Mouse (Mus musculus) intestine, embryonic 15.5 days (tissue): ENCODE data around the gene Hapln4. TPM values are rescaled to one million over a fixed set of nuclear protein-coding genes. Genes with fewer than 3 reads are reported as not detected.

Experiments
- ATAC-seq: fragments of 200-750 bp; cut with Nextera tagmentation; 2 replicates; pipeline ENCODE4 v1.8.0; 2017; ENCODE audit warnings: moderate TSS enrichment, moderate library complexity
- H3K27ac ChIP-seq: fragments of 300-500 bp; sonication (generic); 2 replicates; pipeline ENCODE4 v1.5.1; 2015; ENCODE audit warnings: mild to moderate bottlenecking, inconsistent platforms
- H3K27me3 ChIP-seq: fragments of 300-500 bp; sonication (generic); replicated peaks from 2 replicates; pipeline ENCODE4 v1.6.1; 2015; ENCODE audit warnings: inconsistent platforms
- H3K36me3 ChIP-seq: fragments of 300-500 bp; sonication (generic); 2 replicates; pipeline ENCODE4 v1.6.1; 2015; ENCODE audit warnings: inconsistent platforms
- H3K4me1 ChIP-seq: fragments of 300-500 bp; sonication (generic); replicated peaks from 2 replicates; pipeline ENCODE4 v1.6.1; 2015; ENCODE audit warnings: inconsistent platforms
- H3K4me2 ChIP-seq: fragments of 300-500 bp; sonication (generic); replicated peaks from 2 replicates; pipeline ENCODE4 v1.6.1; 2015; ENCODE audit warnings: mild to moderate bottlenecking, inconsistent platforms
- H3K4me3 ChIP-seq: fragments of 300-500 bp; sonication (generic); replicated peaks from 2 replicates; pipeline ENCODE4 v1.5.1; 2015; ENCODE audit warnings: inconsistent platforms
- H3K9ac ChIP-seq: fragments of 300-500 bp; sonication (generic); 2 replicates; pipeline ENCODE4 v1.6.1; 2015; ENCODE audit warnings: inconsistent platforms
- H3K9me3 ChIP-seq: fragments of 300-500 bp; sonication (generic); 2 replicates; pipeline ENCODE4 v1.6.1; 2016; ENCODE audit warnings: inconsistent platforms
- WGBS: fragments of 180-500 bp; shearing (Covaris S2); methylation state at CpG from one replicate; pipeline ENCODE4 v1.1.7; 2015; 5-methylcytosine and 5-hydroxymethylcytosine counted together
- polyA plus RNA-seq: library from polyadenylated mRNA; unstranded; fragments of >200 nt; fragmentation: Nextera tagmentation; extraction: Ambion mirVana; gene quantifications from 2 replicates; pipeline ENCODE4 v1.2.1, GENCODE M21; 2015

Hapln4 gene
- polyA plus RNA-seq, 1 experiment from 2014 or later: 0.06 TPM

DNA sequence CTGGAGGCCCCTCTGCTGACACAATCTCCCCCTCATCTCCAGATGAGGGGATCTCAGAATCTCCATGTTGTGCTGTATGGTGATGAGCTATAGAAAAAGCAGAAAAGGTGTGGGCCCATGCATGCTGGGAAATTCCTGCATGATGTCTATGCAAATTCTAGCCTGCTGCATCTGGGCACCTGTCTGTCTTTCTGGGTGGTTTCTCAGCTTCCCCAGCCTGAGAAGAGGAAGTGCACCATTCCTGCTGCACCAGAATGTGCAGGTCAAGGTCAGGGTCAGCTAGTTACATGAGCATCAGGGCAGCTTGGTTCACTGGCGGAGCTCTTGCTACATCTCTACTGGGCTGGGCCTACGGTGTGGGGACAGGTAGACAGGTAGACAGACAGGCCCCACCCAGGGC, 27.2 kb downstream of the Hapln4 start:
- H3K4me2 ChIP-seq: no peak overlapping the region
- no peaks in the 10 kb centered on the region for H3K36me3 ChIP-seq
- no peaks in the 10 kb centered on the region for H3K9me3 ChIP-seq
- WGBS: 72% methylated on average over 2 of the region's 2 CpGs
- no peak overlapping the region for H3K27ac ChIP-seq
- no peak overlapping the region for H3K4me3 ChIP-seq
- H3K27me3 ChIP-seq: peaks cover 61% of the 10 kb centered on the region
- peaks cover 4% of the 10 kb centered on the region; the same call in 1 of the 2 replicates for H3K4me1 ChIP-seq
- ATAC-seq: no peak
- no peak overlapping the region for H3K9ac ChIP-seq

DNA sequence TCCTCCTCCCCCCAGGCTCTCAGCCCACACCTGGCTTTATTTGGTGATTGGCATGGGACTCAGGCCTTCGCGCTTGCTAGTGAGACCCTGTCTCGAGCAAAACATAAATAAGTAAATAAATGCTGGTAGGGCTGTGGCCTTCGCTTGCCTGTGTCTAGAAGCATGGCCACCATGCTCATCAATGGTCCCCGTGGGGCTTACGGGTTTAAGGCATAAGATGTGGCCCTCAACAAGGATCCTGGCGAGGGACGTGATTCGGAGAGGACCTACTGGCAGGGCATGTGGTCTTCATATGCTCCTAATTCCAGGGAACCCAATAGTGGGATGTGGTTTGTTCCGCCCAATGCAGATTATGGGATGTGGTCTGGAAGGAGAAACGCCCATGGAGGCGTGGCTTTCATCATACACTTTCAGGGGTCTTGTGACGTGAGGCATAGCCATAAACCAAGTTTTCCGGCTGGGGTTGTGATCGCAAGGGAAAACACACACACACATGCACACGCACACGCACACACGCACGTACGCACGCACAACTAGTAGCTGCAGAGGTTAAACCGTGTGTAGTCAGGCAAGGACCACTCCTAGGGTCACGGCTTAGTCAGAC, 28.0 kb downstream of the Hapln4 start:
- Histone ChIP-seq H3K27ac (no peak overlapping the region), H3K36me3 (no peaks in the 10 kb centered on the region), H3K4me1 (peaks cover 4% of the 10 kb centered on the region; the same call in 1 of the 2 replicates), H3K9ac (no peak overlapping the region), H3K27me3 (peaks cover 61% of the 10 kb centered on the region), H3K4me3 (no peak overlapping the region), H3K9me3 (no peaks in the 10 kb centered on the region), H3K4me2 (no peak overlapping the region)
- WGBS: 48% methylated on average over 23 of the region's 23 CpGs
- ATAC-seq: no peak

DNA sequence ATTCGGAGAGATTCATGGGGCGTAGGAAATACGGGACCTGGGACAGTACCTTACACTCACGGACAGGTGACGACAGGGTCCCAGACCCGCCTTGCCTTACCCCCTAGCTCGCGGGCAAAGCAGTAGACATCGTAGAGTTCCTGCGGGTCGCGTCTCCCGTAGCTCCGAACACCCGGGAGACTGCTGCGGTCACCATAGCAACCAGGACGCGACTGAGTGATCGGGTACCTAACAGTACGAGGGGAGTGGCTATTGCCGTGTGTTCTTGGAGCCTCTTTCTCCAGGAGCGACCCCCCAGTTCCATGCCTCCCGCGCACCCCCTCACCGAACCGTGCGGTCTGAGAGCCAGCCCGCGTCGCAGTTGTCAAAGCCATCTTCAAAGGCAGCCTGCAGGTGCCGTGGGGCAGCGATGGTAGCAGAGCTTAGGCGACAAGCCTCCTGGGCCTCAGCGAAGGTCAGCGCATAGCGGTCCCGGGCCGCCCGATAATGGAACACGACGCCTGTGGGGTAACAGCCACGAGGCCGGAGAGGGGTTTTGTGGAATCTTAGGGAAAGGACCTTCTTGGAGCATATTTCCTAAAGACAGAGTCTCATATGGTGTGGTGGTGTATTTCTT, 29.3 kb downstream of the Hapln4 start:
- peaks cover 72% of the 10 kb centered on the region for H3K27me3 ChIP-seq

DNA sequence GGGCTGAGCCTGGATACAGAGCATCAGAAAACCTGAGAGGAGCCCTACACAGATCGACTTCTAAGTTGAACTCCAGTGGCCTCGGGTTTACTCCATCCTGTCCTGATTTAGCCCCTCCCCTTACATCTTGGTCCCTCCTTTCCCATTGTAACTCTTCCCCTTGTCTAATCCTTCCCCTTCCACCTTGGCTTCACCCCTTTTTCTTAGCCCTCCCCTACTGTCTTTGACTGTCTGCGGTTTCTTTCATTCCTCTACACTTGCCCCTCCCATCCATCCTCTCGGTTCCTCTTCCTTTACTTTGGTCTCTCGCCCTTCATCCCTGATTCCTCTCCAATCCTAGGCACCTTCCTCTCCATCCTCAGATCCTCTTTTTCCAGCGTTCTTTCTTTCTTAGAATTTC, 31.2 kb downstream of the Hapln4 start:
- Histone ChIP-seq H3K27me3 (peaks cover 86% of the 10 kb centered on the region), H3K9me3 (no peaks in the 10 kb centered on the region), H3K4me1 (peaks cover 4% of the 10 kb centered on the region; the same call in 1 of the 2 replicates), H3K4me2 (no peak overlapping the region), H3K4me3 (no peak overlapping the region), H3K9ac (no peak overlapping the region), H3K27ac (no peak overlapping the region), H3K36me3 (no peaks in the 10 kb centered on the region)
- no peak for ATAC-seq
- WGBS: 23% methylated on average over 6 of the region's 6 CpGs

More for the DNA sequence above, 29.3 kb downstream of the Hapln4 start:
- Histone ChIP-seq H3K36me3 (no peaks in the 10 kb centered on the region), H3K9me3 (no peaks in the 10 kb centered on the region), H3K4me1 (peaks cover 4% of the 10 kb centered on the region; the same call in 1 of the 2 replicates), H3K4me3 (no peak overlapping the region), H3K27ac (no peak overlapping the region), H3K4me2 (no peak overlapping the region; the same call in 1 of the 2 replicates), H3K9ac (no peak overlapping the region)
- ATAC-seq: no peak
- 9% methylated on average over 43 of the region's 43 CpGs for WGBS

DNA sequence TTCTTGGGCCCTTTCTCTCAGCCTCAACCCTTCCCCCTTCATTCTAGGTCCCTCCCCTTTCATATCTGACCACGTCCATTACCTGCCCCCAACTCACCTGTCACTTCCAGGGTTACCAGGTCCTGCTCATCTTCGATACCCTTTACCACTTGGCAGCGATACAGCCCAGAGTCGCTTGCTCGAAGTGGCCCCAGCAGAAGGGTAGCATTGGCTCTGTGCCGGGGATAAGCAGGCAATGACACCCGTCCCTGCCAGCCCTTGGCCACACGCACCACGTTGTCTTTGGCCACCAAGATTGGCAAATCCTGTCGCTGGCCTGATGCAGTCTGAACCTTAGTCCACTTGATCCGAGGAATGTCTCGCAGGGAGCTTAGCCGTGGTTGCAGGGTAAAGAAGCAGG, 31.6 kb downstream of the Hapln4 start:
- WGBS: 70% methylated on average over 13 of the region's 13 CpGs
- no peak overlapping the region for H3K27ac ChIP-seq
- H3K4me3 ChIP-seq: no peak overlapping the region
- no peak overlapping the region for H3K9ac ChIP-seq
- peaks cover 4% of the 10 kb centered on the region; the same call in 1 of the 2 replicates for H3K4me1 ChIP-seq
- H3K9me3 ChIP-seq: no peaks in the 10 kb centered on the region
- peaks cover 86% of the 10 kb centered on the region for H3K27me3 ChIP-seq
- no peak overlapping the region for H3K4me2 ChIP-seq
- no peaks in the 10 kb centered on the region for H3K36me3 ChIP-seq
- no peak for ATAC-seq

DNA sequence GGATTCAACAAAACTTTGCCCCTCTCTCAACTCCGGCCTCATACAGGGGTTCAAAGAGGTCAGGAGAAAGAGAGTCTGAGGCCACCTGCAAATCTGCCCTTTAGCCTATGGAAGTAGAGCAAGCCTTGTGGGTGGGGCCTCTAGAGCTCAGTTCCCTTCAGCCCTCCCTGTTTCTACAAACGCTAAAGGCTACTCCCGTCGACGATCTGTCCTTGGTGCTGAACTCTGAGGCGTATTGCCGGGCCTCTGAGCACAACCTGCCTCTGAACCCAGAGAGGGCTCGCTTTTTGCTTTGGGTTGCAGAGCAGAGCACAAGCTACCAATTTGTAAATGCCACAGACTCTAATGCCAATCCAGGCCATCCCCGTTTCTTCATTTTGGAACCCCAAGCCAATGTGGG, 34.4 kb downstream of the Hapln4 start:
- Histone ChIP-seq H3K9ac (no peak overlapping the region), H3K27me3 (peaks cover 71% of the 10 kb centered on the region), H3K27ac (no peak overlapping the region), H3K9me3 (no peaks in the 10 kb centered on the region), H3K36me3 (no peaks in the 10 kb centered on the region), H3K4me1 (peaks cover 5% of the 10 kb centered on the region; the same call in 1 of the 2 replicates), H3K4me2 (no peak overlapping the region), H3K4me3 (no peak overlapping the region)
- ATAC-seq: 0 out of 2 replicates have a peak, but pooled peaks have one; percentile 42
- 7% methylated on average over 9 of the region's 9 CpGs for WGBS

DNA sequence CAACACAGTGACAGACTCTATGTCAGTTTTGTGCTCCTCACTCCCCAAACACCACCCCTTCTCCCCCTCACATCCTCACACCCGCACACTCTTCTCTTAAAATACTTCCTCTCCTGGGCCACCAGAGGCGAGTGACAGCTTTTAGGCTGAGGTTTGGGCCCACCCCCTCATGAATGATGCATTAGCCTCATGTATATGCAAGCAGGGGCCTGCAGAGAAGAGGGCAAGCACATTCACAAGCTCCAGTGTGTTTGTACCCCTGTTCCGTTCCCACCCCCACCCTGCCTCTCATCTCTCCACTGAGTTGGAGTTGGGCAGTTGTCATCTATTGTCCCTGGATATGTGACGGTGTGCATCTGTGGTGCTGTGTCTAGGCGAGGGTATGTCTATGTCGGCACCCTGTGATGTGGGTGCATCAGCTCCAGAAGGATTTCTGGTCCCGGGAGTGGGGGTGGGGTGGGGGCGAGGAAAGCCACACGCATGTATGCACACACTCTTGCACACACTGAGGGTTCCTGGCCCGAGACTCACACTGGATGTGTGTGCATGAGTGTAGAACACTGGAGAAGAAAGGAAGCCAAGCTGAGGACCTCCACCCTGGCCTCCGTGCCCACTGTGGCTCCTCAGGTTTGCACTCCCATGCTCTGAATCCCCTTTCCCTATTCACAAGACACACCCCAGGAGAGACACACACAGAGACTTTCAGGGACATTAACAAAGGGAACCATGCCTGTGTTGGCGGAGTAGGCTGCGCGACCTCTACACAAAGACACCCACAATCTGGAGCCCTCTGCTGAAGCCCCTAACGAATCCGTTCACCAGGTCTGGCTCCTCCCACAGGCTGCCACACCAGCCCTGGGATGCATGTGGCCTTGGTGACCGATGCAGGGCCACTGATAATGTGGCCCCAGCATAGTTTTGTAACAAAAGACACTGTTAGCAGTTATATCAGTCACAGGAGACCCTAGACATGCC, 35.8 kb downstream of the Hapln4 start:
- peaks cover 57% of the 10 kb centered on the region for H3K27me3 ChIP-seq
- WGBS: 17% methylated on average over 17 of the region's 17 CpGs
- H3K4me3 ChIP-seq: no peak overlapping the region

DNA sequence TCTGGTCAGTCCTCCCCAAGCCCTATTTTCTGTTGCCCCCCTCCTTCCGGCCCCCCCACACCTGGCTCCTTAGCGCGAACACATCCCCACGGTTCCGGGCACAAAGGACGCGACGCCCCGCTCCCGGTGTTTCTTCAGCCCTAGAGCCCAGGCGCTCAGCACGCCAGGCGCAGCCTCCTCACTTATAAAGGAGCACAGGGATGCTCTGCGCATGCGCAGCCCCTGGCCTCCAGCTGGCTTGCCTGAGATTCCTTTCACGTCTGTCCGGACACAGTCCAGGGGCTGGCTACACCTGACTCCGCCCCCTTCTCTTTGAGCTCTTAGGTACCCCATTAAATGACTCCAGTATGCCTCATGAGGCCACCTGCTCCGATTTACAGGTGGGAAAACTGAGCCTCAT, 37.4 kb downstream of the Hapln4 start, which contains the start of gene Ncan:
Gene Ncan, minus strand, starts transcription at position 207 of the 400 bp plus-strand sequence.
- peak within 1 kb of the TSS; percentile 51 for H3K4me2 ChIP-seq
- H3K4me3 ChIP-seq: peak within 1 kb of the TSS; percentile 18
- peak; percentile 81 for ATAC-seq
- no peaks in the 10 kb centered on the region for H3K9me3 ChIP-seq
- no peak within 1 kb of the TSS for H3K9ac ChIP-seq
- H3K4me1 ChIP-seq: peaks cover 5% of the 10 kb centered on the region; the same call in 1 of the 2 replicates
- H3K27ac ChIP-seq: no peak within 1 kb of the TSS
- H3K27me3 ChIP-seq: peaks cover 46% of the 10 kb centered on the region
- H3K36me3 ChIP-seq: no peaks in the 10 kb centered on the region
- WGBS: 2% methylated on average over 19 of the region's 19 CpGs

More for the DNA sequence above, 35.8 kb downstream of the Hapln4 start:
- no peak for ATAC-seq
- Histone ChIP-seq H3K4me2 (no peak overlapping the region), H3K9ac (no peak overlapping the region), H3K27ac (no peak overlapping the region), H3K4me1 (peaks cover 5% of the 10 kb centered on the region; the same call in 1 of the 2 replicates), H3K36me3 (no peaks in the 10 kb centered on the region), H3K9me3 (no peaks in the 10 kb centered on the region)

DNA sequence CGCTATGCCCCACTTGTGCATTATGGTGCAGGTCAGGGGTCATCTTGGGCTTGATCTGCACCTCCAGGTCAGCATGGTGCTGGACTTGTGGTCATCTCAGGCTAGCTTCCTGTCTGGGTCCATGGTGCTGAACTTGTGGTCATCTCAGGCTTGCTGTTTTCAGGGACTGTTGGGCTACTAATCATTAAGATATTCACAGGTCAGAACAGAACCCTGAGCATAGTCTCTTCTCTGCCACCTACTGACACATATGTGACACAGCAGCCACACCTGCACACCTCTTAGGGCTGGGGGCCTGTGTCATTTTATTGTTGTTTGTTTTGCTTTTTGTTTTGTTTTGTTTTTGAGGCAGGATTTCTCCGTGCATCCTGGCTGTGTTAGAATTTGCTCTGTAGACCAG, 39.6 kb downstream of the Hapln4 start:
- Histone ChIP-seq H3K4me2 (no peak overlapping the region), H3K27ac (no peak overlapping the region), H3K4me1 (peaks cover 5% of the 10 kb centered on the region; the same call in 1 of the 2 replicates), H3K27me3 (peaks cover 32% of the 10 kb centered on the region), H3K9me3 (no peaks in the 10 kb centered on the region), H3K9ac (no peak overlapping the region), H3K36me3 (no peaks in the 10 kb centered on the region), H3K4me3 (no peak overlapping the region)
- WGBS: 57% methylated on average over 2 of the region's 2 CpGs
- 0 out of 2 replicates have a peak, but pooled peaks have one; percentile 39 for ATAC-seq

DNA sequence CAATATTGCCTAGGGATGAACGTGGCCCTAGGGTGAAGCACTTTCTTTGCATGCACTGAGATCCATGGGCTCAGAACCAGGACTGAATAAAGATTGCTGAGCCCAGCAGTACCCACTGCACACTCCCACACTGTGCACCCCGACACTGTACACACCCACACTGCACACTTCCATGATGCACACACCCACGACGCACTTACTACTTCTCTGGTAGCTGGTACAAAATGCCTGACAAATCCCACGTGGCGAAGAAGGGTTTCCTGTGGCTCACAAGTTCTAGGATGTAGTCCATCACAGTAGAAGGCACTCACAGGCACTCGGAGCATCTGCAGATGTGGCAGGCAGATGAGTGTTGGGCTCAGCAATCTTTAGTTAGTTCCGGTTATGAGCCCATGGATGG, 41.7 kb downstream of the Hapln4 start:
- H3K27ac ChIP-seq: no peak overlapping the region
- H3K9me3 ChIP-seq: no peaks in the 10 kb centered on the region
- no peak overlapping the region for H3K9ac ChIP-seq
- no peak overlapping the region for H3K4me3 ChIP-seq
- no peak overlapping the region for H3K4me2 ChIP-seq
- H3K4me1 ChIP-seq: peaks cover 10% of the 10 kb centered on the region; the same call in 1 of the 2 replicates
- 65% methylated on average over 8 of the region's 8 CpGs for WGBS
- ATAC-seq: no peak
- peaks cover 11% of the 10 kb centered on the region for H3K27me3 ChIP-seq
- H3K36me3 ChIP-seq: no peaks in the 10 kb centered on the region

DNA sequence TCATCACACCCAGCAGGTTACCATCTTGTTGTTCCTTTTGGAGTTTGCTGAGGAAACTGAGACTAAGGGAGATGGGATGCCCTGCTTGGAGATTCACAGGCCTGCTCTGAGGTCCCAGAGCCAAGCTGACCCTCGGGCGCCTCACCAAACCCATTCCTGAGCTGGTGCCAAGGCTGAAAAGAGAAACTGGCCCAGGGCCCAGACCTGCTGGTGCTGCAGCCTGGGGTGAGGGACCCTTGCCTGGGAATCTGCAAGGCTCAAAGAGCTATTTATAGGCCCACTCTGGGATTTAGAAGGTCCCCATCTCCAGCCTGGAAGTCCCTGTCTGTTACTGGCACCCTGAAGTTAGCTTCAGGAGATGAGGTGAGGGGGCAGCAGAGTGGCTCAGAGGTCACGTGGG, 45.2 kb downstream of the Hapln4 start:
- Histone ChIP-seq H3K9me3 (no peaks in the 10 kb centered on the region), H3K4me2 (no peak overlapping the region), H3K4me1 (peaks cover 17% of the 10 kb centered on the region; the same call in 1 of the 2 replicates), H3K27me3 (no peaks in the 10 kb centered on the region), H3K27ac (no peak overlapping the region), H3K4me3 (no peak overlapping the region), H3K9ac (no peak overlapping the region; the same call in 1 of the 2 replicates), H3K36me3 (peaks cover 5% of the 10 kb centered on the region; the same call in 1 of the 2 replicates)
- no peak for ATAC-seq
- WGBS: 73% methylated on average over 3 of the region's 3 CpGs
